Mouse (Mus musculus) midbrain, postnatal 0 days (tissue): ENCODE data around the gene Rbm8a. TPM values are rescaled to one million over a fixed set of nuclear protein-coding genes. Genes with fewer than 3 reads are reported as not detected.

ENCODE experiments used
- ATAC-seq: fragments of 200-750 bp; cut with Nextera tagmentation; 2 replicates; pipeline ENCODE4 v1.8.0; 2017; ENCODE audit warnings: moderate number of reproducible peaks, mild to moderate bottlenecking, moderate TSS enrichment, moderate library complexity; ENCODE audit not compliant: low FRiP score
- DNase-seq: peaks from one replicate; pipeline ENCODE4 v3.0.0-alpha.2; 2015; ENCODE audit warnings: low spot score
- H3K27ac ChIP-seq: fragments of 300-500 bp; sonication (generic); 2 replicates; pipeline ENCODE4 v1.5.1; 2014; ENCODE audit warnings: low read depth, mild to moderate bottlenecking, low read length, mixed read lengths
- H3K27me3 ChIP-seq: fragments of 300-500 bp; sonication (generic); 2 replicates; pipeline ENCODE4 v1.6.1; 2014; ENCODE audit warnings: low read length, control low read depth, mixed read lengths; ENCODE audit not compliant: insufficient read depth
- H3K36me3 ChIP-seq: fragments of 300-500 bp; sonication (generic); 2 replicates; pipeline ENCODE4 v1.6.1; 2014; ENCODE audit warnings: low read length, control low read depth, mixed read lengths; ENCODE audit not compliant: insufficient read depth
- H3K4me1 ChIP-seq: fragments of 300-500 bp; sonication (generic); 2 replicates; pipeline ENCODE4 v1.6.1; 2014; ENCODE audit warnings: mild to moderate bottlenecking, control low read depth, antibody characterized with exemption, low read length, mixed read lengths; ENCODE audit not compliant: insufficient read depth
- H3K4me2 ChIP-seq: fragments of 300-500 bp; sonication (generic); 2 replicates; pipeline ENCODE4 v1.6.1; 2014; ENCODE audit warnings: low read depth, mild to moderate bottlenecking, low read length, mixed read lengths; ENCODE audit not compliant: poor library complexity, severe bottlenecking
- H3K4me3 ChIP-seq: fragments of 300-500 bp; sonication (generic); 2 replicates; pipeline ENCODE4 v1.5.1; 2014; ENCODE audit warnings: low read depth, mild to moderate bottlenecking, low read length, moderate library complexity
- H3K9ac ChIP-seq: fragments of 300-500 bp; sonication (generic); replicated peaks from 2 replicates; pipeline ENCODE4 v1.6.1; 2014; ENCODE audit warnings: mild to moderate bottlenecking, low read length, moderate library complexity, mixed read lengths; ENCODE audit not compliant: poor library complexity, severe bottlenecking
- H3K9me3 ChIP-seq: fragments of 300-500 bp; sonication (generic); 2 replicates; pipeline ENCODE4 v1.6.1; 2016; ENCODE audit warnings: low read length, control low read depth
- CTCF ChIP-seq: IDR thresholded peaks from 2 replicates; pipeline ENCODE4 v1.5.1; 2016; ENCODE audit warnings: antibody characterized with exemption, mild to moderate bottlenecking
- WGBS: fragments of 180-500 bp; shearing (Covaris S2); extraction: QIAGEN DNeasy Blood & Tissue Kit; methylation state at CpG from one replicate; pipeline ENCODE4 v1.1.7; 2014; 5-methylcytosine and 5-hydroxymethylcytosine counted together
- polyA plus RNA-seq: library from polyadenylated mRNA; unstranded; fragments of >200 nt; fragmentation: Nextera tagmentation; extraction: Ambion mirVana; gene quantifications from 2 replicates; pipeline ENCODE4 v1.2.1, GENCODE M21; 2015
- total RNA-seq: library from RNA; depleted of rRNA; stranded (reverse); fragments of >200 nt; gene quantifications from 2 replicates; pipeline ENCODE4 v1.2.3, GENCODE M21; 2014

Gene Rbm8a
- total and polyA plus RNA-seq, 2 experiments from 2014 or later, result 25.0 to 118 TPM

- Histone ChIP-seq H3K9ac (peak within 1 kb of the TSS; percentile 50), H3K4me3 (peak within 1 kb of the TSS; percentile 43), H3K4me2 (peak within 1 kb of the TSS; percentile 91), H3K36me3 (no peaks in the 10 kb centered on the region), H3K27me3 (no peaks in the 10 kb centered on the region), H3K27ac (no peak within 1 kb of the TSS), H3K9me3 (no peaks in the 10 kb centered on the region), H3K4me1 (no peaks in the 10 kb centered on the region)
- peak; percentile 87 for ATAC-seq
- 4% methylated on average over 35 of the region's 35 CpGs for WGBS
- DNase-seq, result peak; percentile 87
- TF ChIP-seq CTCF, result peak; percentile 54
Measured at GRCm38 (mm10) chr3:96669727-96670468, 40.2 kb downstream of the Rbm8a start, which contains the start of gene Ankrd35. TSS of gene Ankrd35 (plus strand) at chr3:96670131.

GRCm38 (mm10) chr3:96671519-96671918 is 41.8 kb downstream of the Rbm8a start:
- Histone ChIP-seq H3K4me1 (no peaks in the 10 kb centered on the region), H3K36me3 (no peaks in the 10 kb centered on the region), H3K9ac (no peak overlapping the region), H3K9me3 (no peaks in the 10 kb centered on the region), H3K4me3 (no peak overlapping the region), H3K27me3 (no peaks in the 10 kb centered on the region), H3K4me2 (no peak overlapping the region), H3K27ac (no peak overlapping the region)
- no peak for DNase-seq
- no peak for TF ChIP-seq CTCF
- WGBS, result 98% methylated on average over 5 of the region's 5 CpGs
- no peak for ATAC-seq

- DNase-seq (no peak), ATAC-seq (no peak)
- no peak overlapping the region for H3K4me2 ChIP-seq
- no peak overlapping the region for H3K9ac ChIP-seq
- no peaks in the 10 kb centered on the region for H3K4me1 ChIP-seq
- H3K27ac ChIP-seq, result no peak overlapping the region
- no peaks in the 10 kb centered on the region for H3K27me3 ChIP-seq
- no peaks in the 10 kb centered on the region for H3K9me3 ChIP-seq
- TF ChIP-seq CTCF, result no peak
- H3K36me3 ChIP-seq, result no peaks in the 10 kb centered on the region
- WGBS, result 70% methylated on average over 4 of the region's 4 CpGs
- no peak overlapping the region for H3K4me3 ChIP-seq
Measured at GRCm38 (mm10) chr3:96673514-96673913, 43.8 kb downstream of the Rbm8a start.

- no peaks in the 10 kb centered on the region for H3K36me3 ChIP-seq
- WGBS, result 76% methylated on average over 8 of the region's 8 CpGs
- ATAC-seq (no peak), DNase-seq (no peak)
- no peak for TF ChIP-seq CTCF
- H3K4me2 ChIP-seq, result no peak overlapping the region
- no peaks in the 10 kb centered on the region for H3K9me3 ChIP-seq
- no peaks in the 10 kb centered on the region for H3K4me1 ChIP-seq
- no peak overlapping the region for H3K4me3 ChIP-seq
- H3K9ac ChIP-seq, result no peak overlapping the region
- H3K27me3 ChIP-seq, result no peaks in the 10 kb centered on the region
- H3K27ac ChIP-seq, result no peak overlapping the region
Measured at GRCm38 (mm10) chr3:96674442-96674841, 44.7 kb downstream of the Rbm8a start.

GRCm38 (mm10) chr3:96675171-96675570 is 45.4 kb downstream of the Rbm8a start:
- no peak for ATAC-seq
- Histone ChIP-seq H3K4me3 (no peak overlapping the region), H3K27me3 (no peaks in the 10 kb centered on the region), H3K4me2 (no peak overlapping the region), H3K9me3 (no peaks in the 10 kb centered on the region), H3K27ac (no peak overlapping the region), H3K4me1 (no peaks in the 10 kb centered on the region), H3K36me3 (no peaks in the 10 kb centered on the region), H3K9ac (no peak overlapping the region)
- DNase-seq, result no peak
- WGBS, result 85% methylated on average over 3 of the region's 3 CpGs
- TF ChIP-seq CTCF, result no peak

GRCm38 (mm10) chr3:96675690-96676089 is 46.0 kb downstream of the Rbm8a start:
- 27% methylated on average over 3 of the region's 3 CpGs for WGBS
- H3K36me3 ChIP-seq, result no peaks in the 10 kb centered on the region
- no peaks in the 10 kb centered on the region for H3K4me1 ChIP-seq
- no peaks in the 10 kb centered on the region for H3K27me3 ChIP-seq
- no peak overlapping the region for H3K27ac ChIP-seq
- H3K4me3 ChIP-seq, result no peak overlapping the region
- no peak overlapping the region for H3K9ac ChIP-seq
- H3K9me3 ChIP-seq, result no peaks in the 10 kb centered on the region
- DNase-seq, result no peak
- no peak overlapping the region for H3K4me2 ChIP-seq
- no peak for TF ChIP-seq CTCF
- ATAC-seq, result no peak
